9 mouse cellular contexts compared by ENCODE assay signal in genomic region chr7:38174321-38175148, GRCm38 (mm10). TPM values are rescaled to one million over a fixed set of nuclear protein-coding genes. Genes with fewer than 3 reads are reported as not detected.
DNase-seq lines count a peak whose midpoint lies in the region; ATAC-seq and TF ChIP-seq lines count a peak whose summit lies in the region.
"Had no signal": no experiment of that assay in that cellular context is flagged by ENCODE, and none has a peak within 500 bp of the region (broad histone marks: within the 10 kb centered on the region; RNA-seq: fewer than 3 reads in every experiment).

No protein-coding gene starts in this region.

- no peaks in the 10 kb centered on the region; the same call in 1 of the 2 replicates for H3K4me1 ChIP-seq in cerebellum, adult 2 months (ENCODE audit: control insufficient read depth, insufficient read depth, low read length)
- H3K4me1 ChIP-seq in thymus, adult 2 months (replicated peaks; ENCODE audit: control insufficient read depth, insufficient read depth, low read length) = peaks cover 11% of the 10 kb centered on the region
- no peaks in the 10 kb centered on the region for H3K4me1 ChIP-seq in intestine, postnatal 0 days (replicated peaks; ENCODE audit: control insufficient read depth, insufficient read depth, low read length)
- no peaks in the 10 kb centered on the region for H3K4me1 ChIP-seq in liver, embryonic 16.5 days (ENCODE audit: control insufficient read depth, low read depth, low read length)

- peak in 1 of 2 experiments; percentile 36 for DNase-seq in cerebellum, adult 2 months
- DNase-seq in cerebellum, adult 8-10 months = no peak
- peak; percentile 32 for DNase-seq in thymus, adult 2 months
- no peak for DNase-seq in thymus, adult 18-20 months
- DNase-seq in right cerebral cortex, postnatal 25 days = peak; percentile 63
- DNase-seq in spleen, adult 18-20 months = no peak

- no peak for TF ChIP-seq CTCF in cerebellum, adult 2 months (IDR thresholded peaks at IDR 0.05; ENCODE audit: borderline replicate concordance, insufficient read depth, low read depth, low read length)
- 0 out of 2 replicates have a peak, but pooled peaks have one; percentile 22 for TF ChIP-seq CTCF in thymus, adult 2 months (IDR thresholded peaks at IDR 0.05; ENCODE audit: borderline replicate concordance, control insufficient read depth, extremely low read depth, insufficient read depth, low read length, poor library complexity)
- peak; percentile 24 for TF ChIP-seq CTCF in intestine, postnatal 0 days (IDR thresholded peaks at IDR 0.05; ENCODE audit: low read depth)

- H3K27ac ChIP-seq in cerebellum, adult 2 months (ENCODE audit: insufficient read depth, low read length) = no peak overlapping the region
- no peak overlapping the region for H3K27ac ChIP-seq in thymus, adult 2 months (ENCODE audit: control insufficient read depth, insufficient read depth, low read length)
- no peak overlapping the region for H3K27ac ChIP-seq in intestine, postnatal 0 days (ENCODE audit: low read depth, low read length)
- no peak overlapping the region for H3K27ac ChIP-seq in liver, embryonic 16.5 days (ENCODE audit: low read length)

- peak overlapping the region; percentile 56 for H3K4me2 ChIP-seq in intestine, postnatal 0 days (replicated peaks; ENCODE audit: low read depth)
- H3K4me2 ChIP-seq in liver, embryonic 16.5 days (ENCODE audit: low read depth, low read length) = peak overlapping the region; percentile 36

- H3K9me3 ChIP-seq in intestine, postnatal 0 days (ENCODE audit: control insufficient read depth) = no peaks in the 10 kb centered on the region
- H3K9me3 ChIP-seq in liver, embryonic 16.5 days (replicated peaks; ENCODE audit: control insufficient read depth, low read length) = no peaks in the 10 kb centered on the region

- no peaks in the 10 kb centered on the region; the same call in 1 of the 2 replicates for H3K27me3 ChIP-seq in cerebellum, adult 2 months (ENCODE audit: control insufficient read depth, insufficient read depth, low read length)
- H3K27me3 ChIP-seq in thymus, adult 2 months (ENCODE audit: control insufficient read depth, insufficient read depth, low read length) = no peaks in the 10 kb centered on the region
- H3K27me3 ChIP-seq in intestine, postnatal 0 days (replicated peaks; ENCODE audit: control insufficient read depth, insufficient read depth, low read length) = 0 out of 2 replicates have a peak, but pooled peaks cover 4% of the 10 kb centered on the region
- H3K27me3 ChIP-seq in liver, embryonic 16.5 days (ENCODE audit: control insufficient read depth, insufficient read depth, low read depth, low read length) = peaks cover 19% of the 10 kb centered on the region

- ATAC-seq in intestine, postnatal 0 days = no peak
- ATAC-seq in liver, embryonic 16.5 days (ENCODE audit: low read depth) = no peak

- H3K4me3 ChIP-seq in cerebellum, adult 2 months (replicated peaks; ENCODE audit: insufficient read depth, low read depth, low read length) = peak overlapping the region; percentile 23
- 0 out of 2 replicates have a peak overlapping the region, but pooled peaks have one; percentile 5 for H3K4me3 ChIP-seq in thymus, adult 2 months (ENCODE audit: control insufficient read depth, insufficient read depth, low read length)
- H3K4me3 ChIP-seq in intestine, postnatal 0 days (ENCODE audit: low read depth, low read length) = peak overlapping the region; percentile 24
- peak overlapping the region; percentile 16; the same call in 1 of the 2 replicates for H3K4me3 ChIP-seq in liver, embryonic 16.5 days (ENCODE audit: low read depth, low read length)
- H3K4me3 ChIP-seq: erythroblast, embryonic 14.5 days had no signal

- TF ChIP-seq POLR2A in cerebellum, adult 2 months (IDR thresholded peaks at IDR 0.05; ENCODE audit: borderline replicate concordance, insufficient read depth, low read length) = no peak
- TF ChIP-seq POLR2A in thymus, adult 2 months (IDR thresholded peaks at IDR 0.05; ENCODE audit: control insufficient read depth, extremely low read depth, insufficient read depth, low read length, poor library complexity) = no peak

- WGBS in cerebellum, adult 2 months = 20% methylated on average over 31 of the region's 31 CpGs
- 32% methylated on average over 31 of the region's 31 CpGs for WGBS in thymus, adult 2 months
- WGBS in intestine, postnatal 0 days = 22% methylated on average over 31 of the region's 31 CpGs
- WGBS in liver, embryonic 16.5 days (ENCODE audit: insufficient replicate concordance) = 13% methylated on average over 31 of the region's 31 CpGs

- no peak overlapping the region for H3K9ac ChIP-seq in intestine, postnatal 0 days (ENCODE audit: low read depth, low read length)
- no peak overlapping the region for H3K9ac ChIP-seq in liver, embryonic 16.5 days (ENCODE audit: low read depth, low read length)

- H3K36me3 ChIP-seq in thymus, adult 2 months (ENCODE audit: control insufficient read depth, insufficient read depth, low read length) = no peaks in the 10 kb centered on the region
- H3K36me3 ChIP-seq in intestine, postnatal 0 days (ENCODE audit: control insufficient read depth, insufficient read depth) = no peaks in the 10 kb centered on the region
- no peaks in the 10 kb centered on the region for H3K36me3 ChIP-seq in liver, embryonic 16.5 days (ENCODE audit: control insufficient read depth, insufficient read depth)

RNA-seq across cellular contexts. Expression of gene 1600014C10Rik, which starts 8.5 kb away (rescaled TPM):
- 32.8 and 33.1 TPM in 2 replicates for polyA plus RNA-seq in cerebellum, adult 2 months (2012; rRNA removed)
- 30.9 and 44.8 TPM in 2 replicates for polyA plus RNA-seq in thymus, adult 2 months (2012; rRNA removed)
- polyA plus RNA-seq in intestine, postnatal 0 days (2015; fragmentation: Nextera tagmentation; extraction: Ambion mirVana) = 16.9 and 18.2 TPM in 2 replicates
- polyA plus RNA-seq in liver, embryonic 16.5 days (2015; fragmentation: Nextera tagmentation; extraction: Ambion mirVana) = 20.2 and 21.6 TPM in 2 replicates
- polyA plus RNA-seq: erythroblast, embryonic 14.5 days had no signal

RNA-seq across cellular contexts. Expression of gene Plekhf1, which starts 53.3 kb away (rescaled TPM):
- 8.2 and 10.2 TPM in 2 replicates for polyA plus RNA-seq in cerebellum, adult 2 months (2012; rRNA removed)
- 5.8 and 6.2 TPM in 2 replicates for polyA plus RNA-seq in thymus, adult 2 months (2012; rRNA removed)
- 5.2 and 5.9 TPM in 2 replicates for polyA plus RNA-seq in intestine, postnatal 0 days (2015; fragmentation: Nextera tagmentation; extraction: Ambion mirVana)
- 0.52 and 0.54 TPM in 2 replicates for polyA plus RNA-seq in liver, embryonic 16.5 days (2015; fragmentation: Nextera tagmentation; extraction: Ambion mirVana)

Comparison
In these comparisons a context has a peak if more than half of its experiments do, and no peak if none do; other contexts are left out.
1. DNase-seq: peak in thymus, adult 2 months (single experiment) and right cerebral cortex, postnatal 25 days (single experiment); none in cerebellum, adult 8-10 months (single experiment), thymus, adult 18-20 months (0 of 2) and spleen, adult 18-20 months (0 of 2).
2. Peak in every context shown above with its lines, with median percentiles within 50 percentile points of each other: H3K4me3 ChIP-seq.